Mouse (Mus musculus) erythroblast, embryonic 14.5 days (primary cell): ENCODE results near the gene Gm11032. TPM values are rescaled to one million over a fixed set of nuclear protein-coding genes. Genes with fewer than 3 reads are reported as not detected.
A peak's percentile ranks its signal among the peaks of the same experiment; 100 is the strongest.

Source experiments
- H3K27me3 ChIP-seq: 2 replicates; pipeline ENCODE4 v1.6.1; 2012; ENCODE audit warnings: inconsistent platforms; ENCODE audit not compliant: control insufficient read depth
- H3K36me3 ChIP-seq: 2 replicates; pipeline ENCODE4 v1.6.1; 2012; ENCODE audit warnings: mild to moderate bottlenecking, inconsistent platforms; ENCODE audit not compliant: control insufficient read depth
- H3K4me1 ChIP-seq: 2 replicates; pipeline ENCODE4 v1.6.1; 2012; ENCODE audit warnings: inconsistent platforms; ENCODE audit not compliant: control insufficient read depth
- H3K4me3 ChIP-seq: replicated peaks from 2 replicates; pipeline ENCODE3; 2012; ENCODE audit warnings: moderate library complexity, mild to moderate bottlenecking, inconsistent platforms
- H3K9me3 ChIP-seq: 2 replicates; pipeline ENCODE4 v1.6.1; 2012; ENCODE audit warnings: low read length, inconsistent platforms, mixed read lengths; ENCODE audit not compliant: control insufficient read depth
- GATA1 ChIP-seq: IDR thresholded peaks from 2 replicates; pipeline ENCODE4 v1.6.1; 2012; ENCODE audit warnings: low read length, inconsistent platforms, mixed read lengths
- TAL1 ChIP-seq: IDR thresholded peaks from 3 replicates; pipeline ENCODE4 v1.6.1; 2012; ENCODE audit warnings: low read length, inconsistent platforms, mixed read lengths
- polyA plus RNA-seq: library from polyadenylated mRNA; stranded (reverse); fragments of >175 nt; gene quantifications from 2 replicates; pipeline ENCODE4 v1.2.3, GENCODE M21; 2012

Gm11032 gene
- polyA plus RNA-seq, 1 experiment: not detected

GRCm38 (mm10) chr11:4661324-4661723, 41.5 kb downstream of the Gm11032 start:
- H3K27me3 ChIP-seq: no peaks in the 10 kb centered on the region
- no peak for TF ChIP-seq TAL1
- no peak for TF ChIP-seq GATA1
- no peaks in the 10 kb centered on the region for H3K9me3 ChIP-seq
- H3K4me3 ChIP-seq: peak overlapping the region; percentile 37
- H3K4me1 ChIP-seq: peaks cover 49% of the 10 kb centered on the region
- peaks cover 73% of the 10 kb centered on the region for H3K36me3 ChIP-seq

- no peaks in the 10 kb centered on the region for H3K27me3 ChIP-seq
- no peak overlapping the region for H3K4me3 ChIP-seq
- TF ChIP-seq GATA1 (no peak), TAL1 (no peak)
- no peaks in the 10 kb centered on the region for H3K9me3 ChIP-seq
- H3K36me3 ChIP-seq: peaks cover 70% of the 10 kb centered on the region
- H3K4me1 ChIP-seq: peaks cover 45% of the 10 kb centered on the region
These were observed 42.1 kb downstream of the Gm11032 start for GRCm38 (mm10) chr11:4661871-4662495.

- TF ChIP-seq TAL1: no peak
- no peak for TF ChIP-seq GATA1
These were observed 42.6 kb downstream of the Gm11032 start for GRCm38 (mm10) chr11:4662496-4662878.

More at GRCm38 (mm10) chr11:4662496-4662878, 42.6 kb downstream of the Gm11032 start:
- H3K36me3 ChIP-seq: peaks cover 70% of the 10 kb centered on the region
- H3K27me3 ChIP-seq: no peaks in the 10 kb centered on the region
- H3K4me1 ChIP-seq: peaks cover 45% of the 10 kb centered on the region
- no peak overlapping the region for H3K4me3 ChIP-seq
- H3K9me3 ChIP-seq: no peaks in the 10 kb centered on the region

Other genes with a start within 250 kb of the Gm11032 start
- gene Hormad2, start 179.0 kb upstream of the Gm11032 start, polyA plus RNA-seq: not detected in 2 replicates
- 3.6 and 4.2 TPM in 2 replicates for gene Mtmr3, start 25.2 kb upstream of the Gm11032 start, polyA plus RNA-seq
- gene Ascc2, start 17.7 kb downstream of the Gm11032 start, polyA plus RNA-seq: 4.5 and 5.3 TPM in 2 replicates
- gene Uqcr10, start 84.3 kb downstream of the Gm11032 start, polyA plus RNA-seq: 7.9 and 8.8 TPM in 2 replicates
- gene Zmat5, start 84.6 kb downstream of the Gm11032 start, polyA plus RNA-seq: 5.8 and 7.4 TPM in 2 replicates
- gene Cabp7, start 126.7 kb downstream of the Gm11032 start, polyA plus RNA-seq: not detected in 2 replicates
- gene Nf2, start 229.5 kb downstream of the Gm11032 start, polyA plus RNA-seq: 1.5 and 1.6 TPM in 2 replicates